Mouse (Mus musculus) T-helper 1 cell (primary cell): ENCODE measurements at regions not wholly inside any gene's neighbourhood (a gene's known extent, or its start where the extent isn't known, plus 50 kb on each side); places are given as distances from the start of the nearest gene placed in this dataset.
"Not testable (repeated sequence)": the region's sequence is repeated elsewhere in the genome, so short reads cannot be mapped to it uniquely, and the experiment has no call there.

ENCODE experiments used
- in situ Hi-C: fragments of 300-600 bp; cut with MboI, MseI; formaldehyde crosslinking; loops from one replicate; pipeline ENCODE4 v1.15.1; 2025; ENCODE audit warnings: high pct_unique_total_duplicates

DNA sequence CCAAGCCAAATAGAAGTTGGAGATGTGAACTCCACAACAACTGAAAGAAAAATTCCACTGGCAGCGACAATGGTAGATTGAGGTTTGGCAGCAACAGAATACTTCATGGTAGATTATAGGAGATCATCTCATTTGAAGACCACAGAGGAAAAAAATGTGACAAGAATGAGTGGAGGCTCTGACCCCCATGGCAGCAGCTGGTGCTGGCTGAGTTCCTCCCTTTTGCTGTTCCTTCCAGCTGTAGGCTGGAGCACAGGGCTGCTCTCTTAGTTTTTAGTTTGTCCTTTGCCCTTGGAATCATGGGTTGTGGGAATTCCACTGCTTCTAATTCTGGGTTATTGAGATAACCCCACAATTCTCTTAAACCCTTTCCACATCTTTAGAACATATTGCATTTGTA is 248.8 kb downstream of the Pros1 start:
- in situ Hi-C loops = no loop called here

- in situ Hi-C loops = no loop called here
These were observed 250.3 kb downstream of the Pros1 start for GRCm38 (mm10) chr16:63104383-63104782.

GRCm38 (mm10) chr16:63104938-63105714 is 251.0 kb downstream of the Pros1 start:
- in situ Hi-C loops = no loop called here

- in situ Hi-C loops = no loop called here
These were observed 262.3 kb downstream of the Pros1 start for GRCm38 (mm10) chr16:63116456-63116855.

- in situ Hi-C loops = no loop called here
These were observed 264.6 kb downstream of the Pros1 start for GRCm38 (mm10) chr16:63118721-63119120.

DNA sequence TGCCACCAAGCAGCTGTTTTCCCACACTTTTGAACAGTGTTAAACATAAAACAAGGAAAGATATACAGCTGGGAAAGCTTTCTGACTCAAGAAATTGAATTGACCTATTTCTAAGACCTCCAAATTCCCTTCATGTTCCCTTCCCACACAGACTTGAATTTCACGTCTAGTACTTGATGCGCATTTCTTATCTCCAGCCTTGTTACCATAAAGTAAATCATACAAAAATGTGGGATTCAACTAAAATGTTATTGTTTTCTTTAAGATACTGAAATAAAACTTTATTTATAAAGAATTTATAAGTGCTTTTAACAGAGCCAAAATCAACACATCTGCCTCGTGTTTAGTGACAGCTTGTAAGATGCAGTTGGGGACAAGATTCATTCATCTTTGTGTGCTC is 289.7 kb downstream of the Pros1 start:
- in situ Hi-C loops = loop anchor here (5.0 kb wide), 1 partner anchor 633 kb away; no protein-coding TSS in a partner anchor

- in situ Hi-C loops = no loop called here
These were observed 301.3 kb downstream of the Pros1 start for GRCm38 (mm10) chr16:63155300-63155821.

DNA sequence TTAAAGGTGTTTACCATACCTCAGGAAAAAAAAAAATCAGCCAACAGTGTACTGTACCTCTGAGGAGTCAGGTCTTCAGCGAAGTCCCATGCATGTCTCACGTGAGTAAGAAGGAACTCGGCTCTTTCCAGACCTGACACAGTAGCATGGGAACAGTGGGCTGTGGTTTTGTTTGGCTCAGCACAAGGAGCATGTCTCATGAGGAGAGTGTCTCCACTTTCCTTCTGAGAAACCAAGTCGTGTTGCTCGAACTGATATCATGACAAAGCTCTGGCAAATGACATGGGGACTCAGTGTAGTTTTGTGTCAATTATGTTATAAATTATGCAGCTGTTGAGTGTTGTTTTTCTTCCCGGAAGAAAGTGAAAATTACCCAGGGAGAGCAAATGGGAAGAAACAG is 316.0 kb downstream of the Pros1 start:
- in situ Hi-C loops = no loop called here

GRCm38 (mm10) chr16:63179228-63179627 is 325.1 kb downstream of the Pros1 start:
- in situ Hi-C loops = loop anchor here (25.0 kb wide), 1 partner anchor 1242 kb away; no protein-coding TSS in a partner anchor

- in situ Hi-C loops = loop anchor here (25.0 kb wide), 1 partner anchor 1254 kb away; no protein-coding TSS in a partner anchor
These were observed 337.1 kb downstream of the Pros1 start for GRCm38 (mm10) chr16:63191181-63191580.

GRCm38 (mm10) chr16:63191623-63192022 is 337.5 kb downstream of the Pros1 start:
- in situ Hi-C loops = loop anchor here (25.0 kb wide), 1 partner anchor 1254 kb away; no protein-coding TSS in a partner anchor

- in situ Hi-C loops = loop anchor here (25.0 kb wide), 1 partner anchor 1257 kb away; no protein-coding TSS in a partner anchor
These were observed 340.5 kb downstream of the Pros1 start for GRCm38 (mm10) chr16:63194595-63194994.

GRCm38 (mm10) chr16:63213471-63213870 is 359.4 kb downstream of the Pros1 start:
- in situ Hi-C loops = not testable (repeated sequence)

DNA sequence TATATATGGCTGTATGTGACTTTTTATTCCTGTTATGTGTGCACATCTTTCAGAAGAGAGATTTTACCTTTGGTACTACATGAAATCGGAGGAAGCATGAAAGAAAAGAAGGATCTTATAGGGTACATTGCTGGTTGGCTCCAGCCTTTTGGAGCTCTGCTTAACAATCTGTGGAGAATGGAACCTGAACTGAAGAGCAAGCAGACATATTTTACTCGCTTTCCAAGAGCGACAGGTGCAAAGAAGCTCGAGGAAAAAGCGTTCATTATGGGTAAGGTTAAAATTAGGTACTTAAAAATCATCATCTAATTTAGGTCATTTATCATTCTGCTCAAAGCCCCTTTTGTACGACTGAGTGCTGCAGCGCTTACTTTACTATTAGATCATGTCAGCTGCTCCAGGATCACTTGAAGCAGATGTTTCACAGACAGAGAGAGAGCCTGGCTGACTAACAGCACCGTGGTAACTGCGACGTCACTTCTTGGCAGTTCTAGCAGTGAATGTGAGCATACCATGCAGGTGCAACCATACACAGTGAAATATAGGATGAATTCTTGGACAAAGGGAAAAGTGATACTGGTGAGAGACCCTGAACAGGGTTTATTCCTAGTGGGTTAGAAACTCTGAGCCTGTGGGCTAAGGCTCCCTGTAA is 366.2 kb downstream of the Pros1 start:
- in situ Hi-C loops = no loop called here

GRCm38 (mm10) chr16:63224608-63225007 is 370.5 kb downstream of the Pros1 start:
- in situ Hi-C loops = no loop called here

GRCm38 (mm10) chr16:63225097-63225496 is 371.0 kb downstream of the Pros1 start:
- in situ Hi-C loops = no loop called here

DNA sequence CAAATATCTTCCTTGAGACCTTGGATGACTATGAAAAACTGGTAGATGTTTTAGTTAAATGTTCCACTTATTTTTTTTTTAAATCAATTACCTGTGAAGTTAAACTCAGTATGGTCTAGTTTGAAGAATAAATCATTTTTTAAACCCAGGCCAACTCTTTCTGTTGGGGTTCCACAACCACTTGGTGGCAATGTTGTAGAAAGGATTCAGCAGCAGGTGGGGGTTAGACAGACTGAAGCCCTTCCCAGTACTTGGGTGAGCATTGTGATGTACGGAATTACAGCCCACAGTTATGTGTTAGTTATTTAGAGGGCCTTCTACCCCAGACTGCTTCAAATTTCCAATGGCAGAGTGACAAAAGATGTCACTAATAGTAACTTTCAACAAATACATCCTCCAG is 375.0 kb downstream of the Pros1 start:
- in situ Hi-C loops = no loop called here

GRCm38 (mm10) chr16:63229567-63229966 is 375.5 kb downstream of the Pros1 start:
- in situ Hi-C loops = no loop called here

DNA sequence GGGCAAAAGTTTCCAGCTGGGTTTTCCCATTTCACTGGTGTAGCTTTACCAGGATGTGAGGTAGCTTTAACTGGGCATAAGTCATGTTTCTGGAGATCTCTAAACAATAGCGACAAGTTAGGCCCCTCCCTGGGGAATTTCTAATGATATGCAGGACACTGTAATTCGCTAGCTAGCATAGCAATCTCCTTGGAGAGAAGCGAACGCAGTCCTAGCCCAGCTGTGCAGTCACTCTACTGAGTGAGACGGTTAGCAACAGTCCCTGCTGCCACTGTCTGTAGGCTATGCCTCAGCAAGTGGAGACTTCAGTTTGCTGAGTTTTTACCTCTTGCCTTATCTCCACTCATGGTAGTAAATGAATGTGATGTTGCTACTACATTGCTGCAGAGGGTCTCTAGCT is 416.1 kb downstream of the Pros1 start:
- in situ Hi-C loops = no loop called here

DNA sequence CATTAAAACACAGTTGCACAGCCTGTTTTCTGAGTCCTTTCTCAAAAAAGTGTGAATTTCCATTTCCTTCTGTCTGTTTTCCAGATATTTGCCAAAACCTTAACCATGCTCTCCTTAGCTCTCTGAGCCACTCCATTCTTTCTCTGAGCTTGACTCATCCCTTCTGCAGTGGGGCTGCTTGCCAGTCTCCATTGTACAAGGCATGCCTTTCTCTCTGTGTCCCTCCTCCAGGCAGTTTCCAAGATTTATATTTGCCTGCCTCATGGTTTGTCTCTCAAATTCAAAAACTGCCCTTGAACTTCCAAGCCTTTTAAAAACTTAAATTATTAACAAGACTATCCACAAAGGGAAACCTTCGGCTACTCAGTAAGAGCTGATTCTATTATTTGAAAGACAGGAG is 423.4 kb downstream of the Pros1 start:
- in situ Hi-C loops = no loop called here

DNA sequence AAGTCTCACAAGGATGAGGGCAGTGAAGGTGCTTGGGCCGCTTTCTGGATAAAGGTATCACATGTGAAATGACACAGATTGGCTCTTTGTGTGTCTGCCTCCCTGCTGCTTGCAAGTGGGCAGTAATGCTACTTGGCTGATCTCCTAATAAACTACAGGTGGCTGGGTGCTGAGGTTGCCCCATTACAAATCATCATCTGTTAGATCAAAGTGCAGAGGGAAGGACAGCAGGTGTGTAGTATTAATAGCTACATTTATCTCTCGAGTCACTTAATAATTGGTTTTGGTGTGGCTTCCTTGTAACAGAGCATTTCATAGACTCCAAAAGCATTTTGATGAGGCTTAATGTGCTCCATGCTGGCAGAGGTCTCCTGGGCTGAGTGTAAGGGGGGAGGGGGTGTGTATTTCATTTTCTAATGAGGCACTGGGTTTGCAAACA is 424.2 kb downstream of the Pros1 start:
- in situ Hi-C loops = no loop called here

GRCm38 (mm10) chr16:63287655-63288054 is 433.5 kb downstream of the Pros1 start:
- in situ Hi-C loops = no loop called here

GRCm38 (mm10) chr16:63311676-63312075 is 457.6 kb downstream of the Pros1 start:
- in situ Hi-C loops = no loop called here
